Mouse (Mus musculus): Measurements from ENCODE around the gene D11Wsu47e.

The D11Wsu47e gene

GRCm38 (mm10) chr11:113739213-113739612 is 55.0 kb downstream of the D11Wsu47e start:
- DNase-seq, result peak; percentile 97

GRCm38 (mm10) chr11:113740100-113740499 is 55.9 kb downstream of the D11Wsu47e start:
- DNase-seq, result peak; percentile 91

- DNase-seq, result no peak
These were observed 58.8 kb downstream of the D11Wsu47e start for GRCm38 (mm10) chr11:113742998-113743397.

Data from heart, adult 11 months (tissue).